Mouse (Mus musculus): Measurements from ENCODE around the gene Pigu.

- TF ChIP-seq CTCF (IDR thresholded peaks at IDR 0.05; ENCODE audit: borderline replicate concordance, insufficient read depth, low read length) = no peak
- no peak for TF ChIP-seq POLR2A (IDR thresholded peaks at IDR 0.05; ENCODE audit: low read depth, low read length)
Observed at GRCm38 (mm10) chr2:155293382-155293781, 63.8 kb downstream of the Pigu start.

All from embryonic fibroblast, embryonic 13.5 days (primary cell).